Mouse (Mus musculus): Measurements from ENCODE around the gene Stk4.

Gene Stk4

DNA sequence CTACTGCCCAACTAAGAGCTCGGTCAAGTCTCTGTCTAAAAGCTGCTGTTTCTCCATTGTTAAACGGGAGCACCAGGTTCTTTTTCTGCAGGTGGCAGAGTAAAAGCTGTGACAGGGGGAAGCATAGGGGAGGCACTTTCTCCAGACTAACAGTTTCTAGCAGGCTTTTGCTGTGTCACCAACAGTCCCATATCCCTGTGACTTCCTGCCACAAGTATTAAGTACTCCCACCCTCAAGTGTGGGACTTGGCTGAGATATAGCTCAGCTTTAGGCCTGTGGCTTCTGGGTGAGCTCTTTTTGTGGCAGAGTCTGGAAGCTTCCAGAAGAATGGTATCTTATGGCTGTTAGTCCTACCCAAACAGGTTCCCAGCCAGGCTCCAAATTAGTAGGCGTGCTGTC, 105.7 kb downstream of the Stk4 start:
- DNase-seq: no peak

DNA sequence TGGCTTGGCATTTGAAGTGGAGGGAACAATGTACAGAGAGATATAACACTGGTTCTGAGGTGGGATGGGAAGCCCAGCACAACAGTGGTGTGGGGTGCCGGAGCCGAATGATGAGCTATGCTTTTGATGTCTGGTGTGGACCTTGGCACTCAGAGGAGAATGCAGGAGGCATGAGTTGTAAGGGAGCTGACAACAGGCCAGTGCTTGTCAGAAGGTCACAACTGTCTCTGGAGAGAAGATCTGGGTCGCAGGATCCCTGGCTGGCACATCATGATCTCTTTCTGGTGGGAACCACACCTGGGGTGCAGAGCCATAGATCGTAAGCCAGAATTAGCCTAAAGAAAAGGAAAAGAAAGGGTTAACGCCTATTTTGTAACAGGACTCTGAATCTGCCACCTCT, 107.7 kb downstream of the Stk4 start:
- no peak for DNase-seq

- DNase-seq: no peak
Measured at GRCm38 (mm10) chr2:164180124-164180523, 110.0 kb downstream of the Stk4 start.

DNA sequence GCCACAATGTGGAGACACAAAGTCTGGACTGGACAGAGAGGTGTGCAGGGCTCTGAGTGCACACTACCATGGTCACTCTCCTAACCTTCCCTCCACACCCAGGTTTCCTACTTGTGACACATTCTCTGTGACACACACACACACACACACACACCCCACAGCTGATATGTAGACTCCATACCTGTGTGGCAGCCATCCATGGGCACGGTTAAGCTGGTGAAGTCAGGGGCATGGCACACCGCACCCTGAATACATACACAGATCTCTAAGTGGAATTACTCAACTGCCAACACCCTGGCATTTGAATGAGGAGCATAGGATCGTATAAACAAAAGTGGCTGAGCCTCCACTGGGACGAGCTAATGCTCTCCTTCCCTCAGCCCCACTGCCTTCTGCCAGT, 110.6 kb downstream of the Stk4 start:
- DNase-seq: no peak

DNA sequence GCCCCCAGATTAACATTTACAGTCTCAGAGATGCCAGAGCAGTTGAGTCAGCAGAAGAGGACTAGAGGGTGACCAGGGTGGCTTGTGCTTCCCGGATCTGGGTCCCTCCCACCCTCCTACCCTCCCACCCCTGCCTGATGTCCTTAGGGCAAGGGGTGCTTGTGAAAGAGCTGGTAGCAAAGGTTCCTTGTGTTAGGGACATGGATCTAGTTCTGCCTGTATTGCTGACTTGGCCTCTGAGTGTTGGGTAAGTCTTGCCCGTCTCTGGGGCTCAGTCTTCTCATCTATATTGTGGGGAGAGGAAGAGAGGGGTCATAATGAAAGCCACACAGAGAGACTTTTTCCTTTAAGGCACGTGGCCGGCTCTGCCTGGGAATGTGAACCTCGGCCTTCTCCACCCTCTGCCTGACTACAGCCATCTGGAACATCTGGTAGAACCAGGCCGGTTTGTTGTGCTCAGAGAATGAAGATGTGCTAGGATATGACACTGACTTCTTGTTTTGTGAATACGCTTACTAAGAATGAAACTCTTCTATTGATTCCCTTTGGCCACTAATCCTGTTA, 112.7 kb downstream of the Stk4 start, which contains the start of gene Wfdc5:
Wfdc5 (minus strand) TSS at position 51 of the 564 bp plus-strand sequence.
- no peak for DNase-seq

GRCm38 (mm10) chr2:164183340-164183739, 113.2 kb downstream of the Stk4 start:
- no peak for DNase-seq

GRCm38 (mm10) chr2:164184145-164184719, 114.1 kb downstream of the Stk4 start:
- DNase-seq: no peak

- no peak for DNase-seq
Measured at GRCm38 (mm10) chr2:164188722-164189121, 118.6 kb downstream of the Stk4 start.

DNA sequence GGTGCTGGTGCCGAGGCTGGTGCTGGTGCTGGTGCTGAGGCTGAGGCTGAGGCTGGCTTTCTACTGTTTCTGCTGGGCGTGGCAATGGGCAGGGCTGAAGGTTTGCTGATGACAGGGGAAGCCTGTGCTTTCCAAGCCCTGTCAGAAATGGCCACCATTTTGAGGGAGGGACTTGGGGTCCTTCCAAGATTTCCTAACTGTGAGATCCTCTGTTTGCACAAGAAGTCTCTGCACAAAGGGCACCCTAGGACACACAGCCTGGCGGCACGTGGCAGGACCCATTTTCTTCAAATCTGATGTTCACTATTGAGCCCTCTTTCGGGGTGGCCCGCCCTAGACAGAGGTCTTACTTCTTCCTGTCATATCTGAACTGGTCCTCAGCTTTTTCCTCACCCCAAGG, 120.5 kb downstream of the Stk4 start, which contains the start of gene Wfdc12:
Wfdc12 (minus strand) TSS at position 33 of the 400 bp plus-strand sequence.
- no peak for DNase-seq

- no peak for DNase-seq
Measured at GRCm38 (mm10) chr2:164192279-164192678, 122.2 kb downstream of the Stk4 start.

- no peak for DNase-seq
Measured at GRCm38 (mm10) chr2:164194959-164195630, 125.0 kb downstream of the Stk4 start.

DNA sequence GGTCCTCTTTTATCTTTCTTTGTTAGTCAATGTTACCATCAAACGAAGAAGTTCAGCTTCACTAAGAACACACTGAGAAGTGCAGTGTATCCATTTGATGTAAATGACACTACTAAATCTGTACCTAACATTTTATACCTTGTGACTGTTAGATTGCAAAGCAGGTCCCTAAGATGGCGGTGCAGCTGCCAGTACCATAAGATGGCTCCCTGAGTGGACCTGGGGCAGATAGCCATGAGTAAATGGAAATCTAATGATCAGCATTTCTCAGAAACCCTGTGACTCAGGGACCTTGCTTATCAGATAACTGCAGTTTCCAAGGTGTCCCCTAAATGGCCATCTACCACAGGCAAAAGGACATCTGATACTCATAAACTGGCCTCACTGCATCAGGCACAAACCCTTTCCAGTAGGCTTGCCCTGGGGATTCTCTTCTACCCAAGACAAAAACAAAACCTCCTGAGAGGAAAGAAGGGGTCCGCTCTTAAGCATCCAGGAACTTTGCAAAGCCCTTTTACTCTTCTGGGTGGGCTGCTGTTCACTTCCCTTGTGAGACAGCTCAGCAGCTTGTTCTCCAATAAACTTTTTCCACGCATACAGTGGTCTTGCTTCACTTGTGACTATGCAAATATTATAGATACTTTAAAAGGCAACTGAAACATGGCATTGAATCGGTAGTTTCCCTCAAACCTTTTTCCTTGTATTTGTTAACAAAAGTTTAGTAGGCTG, 126.0 kb downstream of the Stk4 start:
- DNase-seq: no peak

GRCm38 (mm10) chr2:164196700-164196990, 126.5 kb downstream of the Stk4 start:
- no peak for DNase-seq

DNA sequence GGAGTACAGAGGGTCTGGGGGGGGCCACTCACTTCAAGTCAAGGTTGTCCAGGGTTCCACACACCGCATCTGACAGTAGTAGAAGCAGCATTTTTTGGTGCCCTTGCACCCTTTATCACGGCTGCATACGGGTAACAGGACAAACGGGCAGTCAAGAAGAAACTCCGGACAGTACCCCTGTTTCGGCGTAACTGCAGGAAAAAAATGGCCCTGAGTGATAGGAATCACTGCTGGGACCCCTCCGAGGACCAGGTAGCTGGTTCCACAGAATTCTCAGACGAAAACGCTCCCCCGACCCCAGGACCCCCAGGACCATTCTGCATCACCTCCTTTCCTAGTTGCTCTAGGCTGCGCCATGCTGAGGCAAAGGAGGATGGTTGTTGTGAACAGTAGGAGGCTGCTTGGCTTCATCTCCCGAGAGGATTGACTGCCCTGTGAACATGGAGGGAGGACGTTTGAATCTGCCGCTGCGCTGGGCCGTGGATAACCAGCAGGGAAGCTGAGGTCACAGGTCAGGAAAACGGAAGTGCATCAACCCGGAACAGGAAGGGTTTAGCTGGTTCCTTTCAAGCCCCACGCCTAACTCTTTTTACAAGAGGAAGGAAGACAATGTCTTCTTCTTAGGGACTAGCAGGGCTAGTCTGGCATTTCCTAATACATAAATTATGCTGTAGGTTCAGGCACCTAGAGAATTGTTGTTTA, 129.7 kb downstream of the Stk4 start, which contains the start of gene Wfdc15a:
Wfdc15a (minus strand) TSS at position 505 of the 702 bp plus-strand sequence.
- DNase-seq: no peak

Data from cerebellum, adult 9-11 months (tissue).